Mouse (Mus musculus): Measurements from ENCODE around the gene Tmem159.

DNA sequence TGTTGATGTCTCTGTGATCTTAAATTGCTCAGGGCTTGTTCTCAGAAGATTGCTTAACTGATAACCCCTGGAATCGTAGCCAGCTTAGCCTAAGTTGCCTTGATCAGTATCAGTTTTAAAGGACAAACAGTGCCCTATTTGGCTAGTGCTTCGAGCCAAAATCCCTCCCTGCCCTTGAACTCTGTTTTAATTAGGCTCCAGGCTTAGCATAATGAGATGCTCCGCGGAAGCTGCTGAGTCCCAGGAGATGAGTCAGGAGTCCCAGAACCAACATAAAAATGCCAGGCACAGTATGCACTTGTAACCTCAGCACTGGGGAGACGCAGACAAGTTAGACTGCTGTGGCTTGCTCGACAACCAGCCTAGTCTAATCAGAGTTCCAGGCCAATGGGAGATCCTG, 15.4 kb downstream of the Tmem159 start:
- TF ChIP-seq TAL1 (IDR thresholded peaks at IDR 0.05; ENCODE audit: low read length) (no peak), GATA1 (IDR thresholded peaks at IDR 0.05; ENCODE audit: low read length) (no peak)
